Mouse (Mus musculus): Measurements from ENCODE around the gene Gjd3. TPM values are rescaled to one million over a fixed set of nuclear protein-coding genes. Genes with fewer than 3 reads are reported as not detected.

The Gjd3 gene
- total and polyA plus RNA-seq, 3 experiments = not detected

DNA sequence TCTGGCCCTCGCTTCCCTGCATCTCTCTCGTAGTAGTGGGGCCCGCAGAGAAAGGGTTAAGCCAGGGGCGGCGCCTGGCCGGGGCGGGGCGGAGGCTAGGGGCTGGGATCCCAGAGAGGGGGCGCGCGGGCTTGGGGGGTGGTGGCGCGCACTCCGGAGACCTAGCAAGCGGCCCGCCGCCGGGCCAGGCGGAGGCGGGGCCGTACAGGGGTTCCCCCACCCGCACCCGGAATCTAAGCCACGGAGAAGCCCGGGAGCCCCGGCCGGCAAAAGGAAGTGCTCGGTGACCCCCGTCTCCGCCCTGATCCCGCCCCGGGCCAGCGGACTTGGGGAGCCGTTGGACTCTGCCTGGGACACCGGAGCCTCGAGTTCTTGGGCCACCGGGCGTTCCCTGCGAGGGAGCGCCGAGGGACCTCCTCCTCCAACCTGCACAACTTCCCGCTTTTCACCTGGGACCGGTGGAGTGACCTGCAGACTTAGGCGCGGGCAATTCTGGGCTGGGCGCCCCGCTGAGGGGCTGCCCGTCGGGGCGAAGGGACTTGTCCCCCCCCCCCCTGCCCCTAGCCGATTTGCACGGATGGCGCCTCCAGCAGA is 22.4 kb downstream of the Gjd3 start:
- DNase-seq (ENCODE audit: low read depth, low spot score) = peak; percentile 90
- H3K27me3 ChIP-seq (ENCODE audit: control insufficient read depth in 1 of 2, insufficient read depth in 2 of 2, low read length in 2 of 2) = no peaks in the 10 kb centered on the region
- H3K27ac ChIP-seq (ENCODE audit: control insufficient read depth, low read depth, low read length) = peak overlapping the region; percentile 91
- H3K36me3 ChIP-seq (ENCODE audit: control insufficient read depth in 1 of 2, insufficient read depth in 2 of 2, low read length in 2 of 2) = peaks cover 0 to 18% of the 10 kb centered on the region in 2 experiments; a peak in 2 of 4 replicates
- H3K9me3 ChIP-seq (replicated peaks; ENCODE audit: insufficient read depth, low read length) = no peaks in the 10 kb centered on the region
- H3K9ac ChIP-seq (ENCODE audit: control insufficient read depth, low read depth, low read length, poor library complexity, severe bottlenecking) = peak overlapping the region; percentile 79
- H3K4me3 ChIP-seq (ENCODE audit: control insufficient read depth in 1 of 2, insufficient read depth in 1 of 2, low read depth in 2 of 2, low read length in 2 of 2) = peak overlapping the region; percentile 67 to 84
- TF ChIP-seq MXI1 (IDR thresholded peaks at IDR 0.05; ENCODE audit: low read depth, low read length) (no peak; the same call in 1 of the 2 replicates), ELF1 (IDR thresholded peaks at IDR 0.05; ENCODE audit: low read depth, low read length) (peak; percentile 51; the same call in 1 of the 2 replicates), MAZ (IDR thresholded peaks at IDR 0.05; ENCODE audit: low read depth, low read length) (peak; percentile 84), HCFC1 (IDR thresholded peaks at IDR 0.05; ENCODE audit: low read depth, low read length) (peak; percentile 54; the same call in 1 of the 2 replicates), NELFE (IDR thresholded peaks at IDR 0.05; ENCODE audit: low read depth, low read length) (0 out of 2 replicates have a peak, but pooled peaks have one; percentile 40), GATA1 (IDR thresholded peaks at IDR 0.05; ENCODE audit: low read depth, low read length) (no peak), MAX (IDR thresholded peaks at IDR 0.05; ENCODE audit: low read length) (0 out of 2 replicates have a peak, but pooled peaks have one; percentile 6), POLR2A (IDR thresholded peaks at IDR 0.05; ENCODE audit: control insufficient read depth in 1 of 2, insufficient read depth in 1 of 2, low read depth in 1 of 2, low read length in 2 of 2, poor library complexity in 1 of 2) (peak; percentile 20 to 48; a peak in 2 of 4 replicates), KAT2A (conservative IDR thresholded peaks at IDR 0.05; ENCODE audit: low read depth, low read length) (no peak), SMC3 (IDR thresholded peaks at IDR 0.05; ENCODE audit: low read depth, low read length) (no peak), EP300 (IDR thresholded peaks at IDR 0.05; ENCODE audit: low read depth in 1 of 2, low read length in 2 of 2) (0 out of 4 replicates have a peak, but pooled peaks of 1 of the 2 experiments have one; percentile 3), TCF12 (IDR thresholded peaks at IDR 0.05; ENCODE audit: low read depth, low read length) (0 out of 2 replicates have a peak, but pooled peaks have one; percentile 30), SIN3A (IDR thresholded peaks at IDR 0.05; ENCODE audit: low read length) (peak; percentile 85)
- H3K4me1 ChIP-seq (ENCODE audit: control insufficient read depth in 1 of 2, insufficient read depth in 2 of 2, low read length in 2 of 2) = peaks cover 3 to 30% of the 10 kb centered on the region in 2 experiments
- peaks cover 3% of the 10 kb centered on the region for H3K79me2 ChIP-seq (ENCODE audit: control insufficient read depth, insufficient read depth, low read length, poor library complexity)

DNA sequence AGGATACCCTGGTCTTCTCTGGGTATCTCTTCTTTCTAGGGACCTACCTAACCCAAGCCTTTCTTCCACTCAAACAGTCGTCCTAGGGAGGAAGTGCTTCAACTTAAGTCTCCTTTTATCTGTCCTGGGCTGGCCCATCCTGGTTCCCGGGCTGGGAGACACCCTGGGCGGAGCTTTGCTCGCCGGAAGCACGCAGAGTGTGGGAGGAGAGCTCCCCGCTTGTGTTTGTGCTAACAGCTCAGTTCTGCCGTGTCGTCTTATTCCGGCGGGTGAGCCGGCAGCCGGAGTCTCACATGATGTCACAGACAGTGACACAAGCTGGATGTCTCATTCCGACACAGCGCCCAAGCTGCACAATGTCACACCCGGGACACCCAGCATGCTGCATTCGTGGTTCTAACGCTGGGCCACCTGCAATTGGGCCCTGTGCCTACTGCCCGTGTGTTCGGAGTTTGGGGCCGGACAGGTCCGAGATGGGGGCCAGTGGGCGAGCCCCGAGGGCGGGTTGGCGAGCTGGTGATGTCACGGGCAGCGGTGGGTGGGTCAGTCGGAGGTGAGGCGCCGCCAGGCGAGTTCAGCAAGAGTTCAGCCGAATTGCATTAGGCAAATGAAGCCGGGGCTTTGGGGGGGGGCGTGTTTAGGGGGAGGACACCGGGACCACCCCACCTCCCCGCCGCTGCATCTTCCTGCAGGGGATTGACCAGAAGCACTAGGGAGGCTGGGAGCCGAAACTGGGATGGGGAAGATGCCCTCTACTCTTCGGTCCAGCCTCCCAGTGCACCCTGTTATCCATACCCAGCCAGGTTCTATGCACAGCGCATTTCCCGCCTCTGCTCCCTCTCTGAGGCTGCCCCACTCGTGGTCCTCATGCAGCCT is 23.1 kb downstream of the Gjd3 start:
- DNase-seq (ENCODE audit: low read depth, low spot score) = peak; percentile 99
- Histone ChIP-seq H3K4me1 (ENCODE audit: control insufficient read depth in 1 of 2, insufficient read depth in 2 of 2, low read length in 2 of 2) (peaks cover 6 to 37% of the 10 kb centered on the region in 2 experiments), H3K27me3 (ENCODE audit: control insufficient read depth in 1 of 2, insufficient read depth in 2 of 2, low read length in 2 of 2) (no peaks in the 10 kb centered on the region)
- TF ChIP-seq GATA1 (IDR thresholded peaks at IDR 0.05; ENCODE audit: low read depth, low read length) (peak; percentile 92), CHD1 (IDR thresholded peaks at IDR 0.05; ENCODE audit: low read depth, low read length) (no peak), KAT2A (conservative IDR thresholded peaks at IDR 0.05; ENCODE audit: low read depth, low read length) (no peak; the same call in 1 of the 2 replicates), CHD2 (IDR thresholded peaks at IDR 0.05; ENCODE audit: low read length) (no peak), BHLHE40 (IDR thresholded peaks at IDR 0.05; ENCODE audit: borderline replicate concordance, low read depth, low read length) (no peak), POLR2A (IDR thresholded peaks at IDR 0.05; ENCODE audit: control insufficient read depth in 1 of 2, insufficient read depth in 1 of 2, low read depth in 1 of 2, low read length in 2 of 2, poor library complexity in 1 of 2) (peak; percentile 91 to 93), MYB (IDR thresholded peaks at IDR 0.05; ENCODE audit: low read depth, low read length) (no peak), TAL1 (IDR thresholded peaks at IDR 0.05; ENCODE audit: low read length) (peak; percentile 34), ZC3H11A (IDR thresholded peaks at IDR 0.05; ENCODE audit: low read depth, low read length) (no peak), ELF1 (IDR thresholded peaks at IDR 0.05; ENCODE audit: low read depth, low read length) (peak; percentile 89), MAFK (IDR thresholded peaks at IDR 0.05; ENCODE audit: borderline replicate concordance, low read depth, low read length) (no peak), MXI1 (IDR thresholded peaks at IDR 0.05; ENCODE audit: low read depth, low read length) (peak; percentile 89), RCOR1 (IDR thresholded peaks at IDR 0.05; ENCODE audit: low read depth, low read length) (no peak; the same call in 1 of the 2 replicates), GABPA (IDR thresholded peaks at IDR 0.05; ENCODE audit: low read depth, low read length) (no peak), TBP (IDR thresholded peaks at IDR 0.05; ENCODE audit: low read depth, low read length) (peak; percentile 97), HCFC1 (IDR thresholded peaks at IDR 0.05; ENCODE audit: low read depth, low read length) (peak; percentile 85), RAD21 (IDR thresholded peaks at IDR 0.05; ENCODE audit: low read depth, low read length) (no peak), ETS1 (IDR thresholded peaks at IDR 0.05; ENCODE audit: low read depth, low read length) (peak; percentile 88), MEF2A (IDR thresholded peaks at IDR 0.05; ENCODE audit: extremely low read depth, insufficient replicate concordance, low read depth, low read length, poor library complexity, severe bottlenecking) (no peak), POLR2AphosphoS5 (IDR thresholded peaks at IDR 0.05; ENCODE audit: borderline replicate concordance, low read depth, low read length) (no peak)

More for the DNA sequence above, 23.1 kb downstream of the Gjd3 start:
- no peaks in the 10 kb centered on the region for H3K9me3 ChIP-seq (replicated peaks; ENCODE audit: insufficient read depth, low read length)
- peaks cover 3% of the 10 kb centered on the region for H3K79me2 ChIP-seq (ENCODE audit: control insufficient read depth, insufficient read depth, low read length, poor library complexity)
- peak overlapping the region; percentile 91 for H3K27ac ChIP-seq (ENCODE audit: control insufficient read depth, low read depth, low read length)
- peak overlapping the region; percentile 67 to 84 for H3K4me3 ChIP-seq (ENCODE audit: control insufficient read depth in 1 of 2, insufficient read depth in 1 of 2, low read depth in 2 of 2, low read length in 2 of 2)
- peak overlapping the region; percentile 79 for H3K9ac ChIP-seq (ENCODE audit: control insufficient read depth, low read depth, low read length, poor library complexity, severe bottlenecking)
- peaks cover 0 to 23% of the 10 kb centered on the region in 2 experiments; a peak in 2 of 4 replicates for H3K36me3 ChIP-seq (ENCODE audit: control insufficient read depth in 1 of 2, insufficient read depth in 2 of 2, low read length in 2 of 2)

Data from MEL (cell line).